Mouse (Mus musculus): ENCODE measurements around the gene Psg23.
"Not testable (repeated sequence)": the region's sequence is repeated elsewhere in the genome, so short reads cannot be mapped to it uniquely, and the experiment has no call there.

The Psg23 gene

DNA sequence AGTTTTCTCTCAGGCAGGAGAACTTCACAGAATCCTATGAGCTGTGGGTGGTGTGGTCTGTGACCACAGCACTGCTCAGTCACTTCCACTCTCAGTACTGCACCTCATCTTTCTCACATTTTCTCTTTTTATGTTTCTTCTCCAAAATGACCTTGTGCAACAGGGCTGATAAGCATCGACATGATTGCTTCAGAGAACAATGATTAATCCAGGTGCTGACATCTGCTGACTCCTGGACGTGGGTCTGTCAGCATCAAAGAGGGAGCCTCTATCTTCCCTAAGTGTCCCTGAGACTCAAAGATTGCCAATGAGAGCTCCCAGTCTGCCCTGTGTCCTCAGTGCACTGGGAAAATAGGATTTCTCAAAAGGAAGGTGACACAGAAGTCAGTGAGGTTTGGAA, at the start of gene Psg23:
Gene Psg23, minus strand, starts transcription at position 101 of the 400 bp plus-strand sequence.
- not testable (repeated sequence) for DNase-seq (ENCODE audit: low spot score)

DNA sequence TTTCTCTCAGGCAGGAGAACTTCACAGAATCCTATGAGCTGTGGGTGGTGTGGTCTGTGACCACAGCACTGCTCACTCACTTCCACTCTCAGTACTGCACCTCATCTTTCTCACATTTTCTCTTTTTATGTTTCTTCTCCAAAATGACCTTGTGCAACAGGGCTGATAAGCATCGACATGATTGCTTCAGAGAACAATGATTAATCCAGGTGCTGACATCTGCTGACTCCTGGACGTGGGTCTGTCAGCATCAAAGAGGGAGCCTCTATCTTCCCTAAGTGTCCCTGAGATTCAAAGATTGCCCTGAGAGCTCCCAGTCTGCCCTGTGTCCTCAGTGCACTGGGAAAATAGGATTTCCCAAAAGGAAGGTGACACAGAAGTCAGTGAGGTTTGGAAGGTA, 40.3 kb upstream of the Psg23 start, which contains the start of gene Psg21:
Gene Psg21, minus strand, starts transcription at position 101 of the 400 bp plus-strand sequence.
- DNase-seq (ENCODE audit: low spot score) = not testable (repeated sequence)

DNA sequence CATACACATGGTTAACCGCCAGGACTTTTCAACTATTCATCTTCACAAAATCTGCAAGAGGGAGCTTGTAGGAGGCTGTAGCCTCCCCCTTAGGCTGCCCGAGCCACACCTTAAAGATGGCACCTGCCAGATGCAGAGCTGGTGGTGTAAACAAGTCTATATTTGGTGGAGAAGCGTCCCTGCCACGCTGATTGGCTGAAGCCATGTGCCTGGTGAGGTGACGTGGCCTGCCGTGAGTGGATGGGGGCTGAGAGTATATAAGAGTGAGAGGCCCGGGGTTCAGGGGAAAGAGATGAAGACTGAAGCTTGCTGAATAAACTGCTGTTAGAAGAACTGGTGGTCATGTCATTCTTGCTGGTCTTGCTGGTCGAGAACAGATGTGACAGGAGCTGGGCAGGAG, 10.6 kb upstream of the Psg23 start:
- DNase-seq (ENCODE audit: low spot score) = not testable (repeated sequence)

DNA sequence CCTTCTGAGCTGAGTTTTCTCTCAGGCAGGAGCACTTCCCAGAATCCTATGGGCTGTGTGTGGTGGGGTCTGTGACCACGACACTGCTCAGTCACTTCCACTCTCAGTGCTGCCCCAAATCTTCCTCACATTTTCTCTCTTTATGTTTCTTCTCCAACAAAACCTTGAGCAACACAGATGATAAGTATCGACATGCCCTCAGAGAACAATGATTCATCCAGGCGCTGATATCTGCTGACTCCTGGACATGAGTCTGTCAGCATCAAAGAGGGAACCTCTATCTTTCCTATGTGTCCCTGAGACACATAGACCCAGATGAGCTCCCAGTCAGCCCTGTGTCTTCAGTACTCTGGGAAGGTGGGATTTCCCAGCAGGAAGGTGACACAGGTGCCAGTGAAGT, 49.1 kb downstream of the Psg23 start, which contains the start of gene Psg27:
Gene Psg27, minus strand, starts transcription at position 101 of the 400 bp plus-strand sequence.
- DNase-seq (ENCODE audit: low spot score) = no peak

DNA sequence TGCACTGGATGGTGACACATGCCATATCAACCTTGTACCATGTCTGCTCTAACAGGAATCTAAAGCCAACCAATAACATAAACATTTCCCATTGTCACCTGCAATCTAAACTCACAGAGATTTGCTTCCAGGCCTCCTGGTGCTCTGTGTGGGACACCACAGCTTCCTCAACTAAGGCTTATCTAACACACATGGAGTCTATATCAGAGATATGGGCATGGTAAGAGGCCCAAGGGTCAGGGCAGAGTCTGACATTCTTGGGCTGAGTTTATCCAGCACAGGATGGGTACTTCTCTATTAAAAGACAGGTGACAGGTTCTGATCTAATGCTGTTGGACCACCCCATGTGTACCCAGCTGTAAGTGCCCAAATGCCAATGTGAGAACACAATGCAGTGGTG, 56.5 kb downstream of the Psg23 start:
- no peak for DNase-seq (ENCODE audit: low spot score)
